Mouse (Mus musculus): ENCODE results near the gene Grm8. TPM values are rescaled to one million over a fixed set of nuclear protein-coding genes. Genes with fewer than 3 reads are reported as not detected.

The Grm8 gene
- polyA plus RNA-seq, 1 experiment from 2014 or later = not detected

DNA sequence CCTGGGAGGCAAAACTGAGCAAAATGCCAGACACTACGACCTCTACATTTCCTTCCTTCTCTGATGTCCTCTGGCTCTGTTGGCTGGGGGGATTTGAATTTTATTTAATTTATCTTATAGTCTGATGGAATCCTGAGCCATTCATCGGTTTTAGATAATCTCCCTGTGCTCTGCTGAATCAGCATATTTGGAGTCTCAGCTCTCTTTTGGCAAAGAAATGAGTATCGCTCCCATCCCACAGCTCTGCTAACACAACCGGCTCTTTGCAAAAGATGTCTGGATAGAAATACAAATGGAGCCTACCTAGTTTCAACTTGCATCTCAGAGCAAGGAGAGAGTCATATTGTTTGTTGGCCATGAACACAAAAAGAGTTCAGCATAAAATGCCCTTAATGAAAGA is 388.5 kb downstream of the Grm8 start:
- 89% methylated on average over 4 of the region's 4 CpGs for WGBS (ENCODE audit: missing documents)
- no peak overlapping the region for H3K27ac ChIP-seq
- H3K36me3 ChIP-seq (ENCODE audit: inconsistent target) = no peaks in the 10 kb centered on the region
- no peaks in the 10 kb centered on the region for H3K79me2 ChIP-seq (ENCODE audit: inconsistent target)
- H3K4me3 ChIP-seq (ENCODE audit: inconsistent target) = no peak overlapping the region

DNA sequence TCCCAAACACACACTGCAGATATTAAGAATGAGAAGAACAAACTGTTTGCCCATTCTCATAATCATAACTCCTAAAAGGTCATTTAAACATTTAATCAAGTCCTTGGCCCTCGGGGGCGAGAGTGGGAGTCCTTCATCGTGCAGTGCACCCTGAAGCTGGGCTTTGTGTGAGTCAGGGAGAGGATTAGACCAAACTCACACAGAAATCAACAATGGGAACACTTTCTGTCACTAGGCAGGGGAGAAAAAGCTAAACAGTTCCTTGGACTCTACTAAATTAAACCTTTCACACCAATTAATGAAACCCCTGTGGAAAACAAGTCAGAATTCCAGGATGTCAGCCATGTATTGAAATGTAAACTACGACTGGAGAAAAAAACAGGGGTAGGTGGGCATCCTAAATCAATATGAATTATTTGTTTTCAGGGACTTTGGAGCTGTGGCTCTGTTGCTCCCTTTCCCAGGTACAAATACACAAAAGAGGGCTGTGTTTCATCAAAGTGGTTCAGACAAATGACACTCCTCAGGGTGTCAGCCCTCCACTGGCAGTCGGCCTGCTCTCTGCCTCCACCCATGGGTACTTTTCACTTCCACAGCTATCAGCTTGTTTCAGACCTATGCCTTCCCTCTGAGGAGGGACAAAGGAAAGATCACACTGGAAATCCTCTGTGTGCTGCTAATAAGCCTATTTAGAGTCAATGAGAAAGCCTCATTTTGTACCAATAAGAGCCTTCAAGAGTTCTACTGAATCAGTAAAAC is 389.1 kb downstream of the Grm8 start:
- H3K4me3 ChIP-seq (ENCODE audit: inconsistent target) = no peak overlapping the region
- H3K79me2 ChIP-seq (ENCODE audit: inconsistent target) = no peaks in the 10 kb centered on the region
- no peaks in the 10 kb centered on the region for H3K36me3 ChIP-seq (ENCODE audit: inconsistent target)
- WGBS (ENCODE audit: missing documents) = 73% methylated on average over 5 of the region's 5 CpGs
- H3K27ac ChIP-seq = no peak overlapping the region

DNA sequence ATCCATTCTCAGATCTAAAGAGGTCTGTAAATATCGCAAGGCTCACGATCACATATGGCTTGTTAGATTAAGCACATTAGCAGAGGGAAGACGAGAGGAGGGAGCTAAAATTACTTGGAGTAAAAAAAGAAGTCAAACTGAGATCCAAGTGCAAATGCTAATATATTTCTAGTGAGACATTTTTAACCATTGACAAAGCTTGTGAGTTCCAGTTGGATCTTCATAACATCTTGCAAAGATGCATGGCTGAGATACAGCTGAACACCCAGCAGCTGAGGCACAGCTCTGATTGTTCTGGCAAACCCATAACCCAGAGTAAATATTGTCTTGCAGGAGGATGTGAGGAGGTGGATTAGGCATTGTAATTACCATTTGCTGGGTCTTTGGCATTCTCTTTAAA is 445.6 kb downstream of the Grm8 start:
- Histone ChIP-seq H3K4me3 (ENCODE audit: inconsistent target) (no peak overlapping the region), H3K79me2 (ENCODE audit: inconsistent target) (no peaks in the 10 kb centered on the region), H3K27ac (no peak overlapping the region), H3K36me3 (ENCODE audit: inconsistent target) (no peaks in the 10 kb centered on the region)
- 86% methylated on average over 3 of the region's 3 CpGs for WGBS (ENCODE audit: missing documents)

DNA sequence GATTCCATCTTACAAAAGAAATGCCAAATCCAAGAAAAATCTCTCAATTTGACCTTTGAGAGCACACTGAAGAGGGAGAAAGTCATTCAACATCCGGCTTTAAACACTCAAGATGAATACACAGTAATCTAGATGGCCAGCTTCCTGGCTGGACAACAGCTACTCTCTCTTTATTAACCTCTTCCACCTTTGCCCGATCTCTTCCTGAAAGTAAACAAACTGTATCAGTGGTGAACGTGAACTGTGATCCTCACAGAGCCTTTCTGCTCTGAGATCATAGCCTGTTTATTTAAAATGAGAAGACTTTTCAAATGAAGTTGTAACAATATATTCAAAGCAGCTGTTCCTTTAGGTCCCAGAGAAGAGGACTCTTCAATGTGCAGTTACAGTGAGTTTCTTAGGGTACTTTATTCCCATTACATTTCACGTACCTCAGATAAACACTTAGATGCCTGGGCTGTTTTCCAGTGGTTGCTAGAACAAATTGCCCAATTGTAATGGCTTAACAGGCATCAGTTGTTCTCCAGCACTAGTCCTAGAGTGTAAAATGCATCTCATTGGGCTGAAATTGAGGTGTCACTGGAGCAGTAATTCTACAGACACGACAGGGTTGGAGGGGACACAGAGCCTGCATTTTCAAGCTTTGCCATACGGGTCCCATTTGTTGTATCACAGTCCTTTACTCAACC is 473.1 kb downstream of the Grm8 start:
- Histone ChIP-seq H3K36me3 (ENCODE audit: inconsistent target) (no peaks in the 10 kb centered on the region), H3K79me2 (ENCODE audit: inconsistent target) (no peaks in the 10 kb centered on the region), H3K27ac (no peak overlapping the region), H3K4me3 (ENCODE audit: inconsistent target) (no peak overlapping the region)
- 69% methylated on average over 6 of the region's 6 CpGs for WGBS (ENCODE audit: missing documents)

DNA sequence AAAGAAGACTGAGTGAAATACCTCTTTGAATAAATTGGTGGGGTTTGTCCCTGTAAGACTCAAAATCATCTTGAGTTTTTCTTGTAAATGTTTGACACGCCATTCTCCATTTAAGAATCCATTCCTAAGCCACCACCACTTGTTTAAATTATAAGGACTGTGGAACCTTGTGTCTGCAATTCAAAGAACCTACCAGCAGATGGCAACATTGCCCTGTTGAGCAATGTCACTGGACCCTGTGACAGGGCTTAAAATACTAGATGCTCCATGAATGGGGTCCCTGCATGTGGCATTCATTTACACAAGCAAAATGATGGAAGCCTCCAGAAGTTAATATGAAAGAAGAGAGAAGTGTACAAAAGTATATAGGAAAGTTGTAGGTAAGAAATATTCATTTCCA is 477.5 kb downstream of the Grm8 start:
- WGBS (ENCODE audit: missing documents) = 64% methylated on average over 1 of the region's 1 CpGs
- Histone ChIP-seq H3K79me2 (ENCODE audit: inconsistent target) (no peaks in the 10 kb centered on the region), H3K27ac (no peak overlapping the region), H3K4me3 (ENCODE audit: inconsistent target) (no peak overlapping the region), H3K36me3 (ENCODE audit: inconsistent target) (no peaks in the 10 kb centered on the region)

DNA sequence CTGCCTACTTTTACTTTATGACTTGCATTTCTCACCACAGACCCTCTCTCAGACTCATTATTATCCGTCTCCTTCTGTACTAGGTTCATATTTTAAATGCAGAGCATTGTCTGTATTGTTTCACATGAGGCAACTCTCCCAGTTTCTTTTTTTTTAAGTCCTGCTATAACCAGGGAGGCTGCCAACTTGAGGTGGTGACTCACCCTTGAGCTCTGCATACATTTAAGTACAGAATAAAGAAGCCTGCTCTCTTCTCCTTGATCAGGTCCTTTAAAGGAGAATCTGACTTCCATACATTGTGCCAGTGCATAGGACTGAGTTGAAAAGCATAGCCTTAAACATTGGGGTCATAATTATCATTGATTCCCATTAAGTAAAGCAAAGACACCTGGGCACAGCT is 488.5 kb downstream of the Grm8 start:
- H3K27ac ChIP-seq = no peak overlapping the region
- no peak overlapping the region for H3K4me3 ChIP-seq (ENCODE audit: inconsistent target)
- no peaks in the 10 kb centered on the region for H3K79me2 ChIP-seq (ENCODE audit: inconsistent target)
- no peaks in the 10 kb centered on the region for H3K36me3 ChIP-seq (ENCODE audit: inconsistent target)
- WGBS (ENCODE audit: missing documents) = 60% methylated on average over 1 of the region's 1 CpGs

DNA sequence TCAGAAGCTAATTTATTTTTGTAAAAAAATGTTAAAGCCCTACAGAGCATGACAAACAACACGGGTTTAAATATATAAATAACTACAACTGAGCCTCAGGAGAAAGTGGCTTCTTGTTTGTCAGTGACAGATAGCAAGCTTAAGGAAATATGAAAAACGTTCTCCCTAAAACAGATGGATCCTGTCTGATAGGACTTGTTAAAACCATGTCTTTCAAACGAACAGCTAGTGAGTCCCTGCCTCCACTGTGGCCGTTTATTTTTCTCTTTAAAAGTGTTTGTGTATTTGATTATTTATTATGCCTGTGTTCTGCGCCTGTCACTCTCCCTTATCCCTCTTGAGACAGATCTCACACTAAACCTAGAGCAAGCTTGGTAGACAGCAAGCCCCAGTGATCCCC is 489.9 kb downstream of the Grm8 start:
- Histone ChIP-seq H3K4me3 (ENCODE audit: inconsistent target) (no peak overlapping the region), H3K79me2 (ENCODE audit: inconsistent target) (no peaks in the 10 kb centered on the region), H3K36me3 (ENCODE audit: inconsistent target) (no peaks in the 10 kb centered on the region), H3K27ac (no peak overlapping the region)
- 60% methylated on average over 5 of the region's 5 CpGs for WGBS (ENCODE audit: missing documents)

DNA sequence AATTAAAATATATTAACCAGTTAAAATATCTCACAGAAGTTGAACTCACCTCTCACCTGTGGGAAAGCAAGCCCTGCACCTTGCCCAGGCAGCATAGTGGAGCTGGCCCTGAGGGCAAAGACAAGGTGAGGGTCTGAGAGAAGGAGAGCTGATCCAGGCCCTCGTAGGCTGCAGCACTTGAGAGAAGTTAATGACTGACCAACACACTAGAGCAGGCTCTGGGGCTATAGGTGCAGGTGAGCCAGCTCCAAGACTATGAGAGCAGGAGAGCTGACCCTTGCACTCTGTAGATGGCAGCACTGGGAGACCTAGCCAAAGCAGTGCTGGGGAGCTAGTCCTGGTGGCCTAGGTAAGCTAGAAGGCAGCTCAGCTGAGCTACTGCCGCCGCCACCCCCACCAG is 499.1 kb downstream of the Grm8 start:
- Histone ChIP-seq H3K27ac (no peak overlapping the region), H3K4me3 (ENCODE audit: inconsistent target) (no peak overlapping the region), H3K36me3 (ENCODE audit: inconsistent target) (no peaks in the 10 kb centered on the region), H3K79me2 (ENCODE audit: inconsistent target) (no peaks in the 10 kb centered on the region)
- WGBS (ENCODE audit: missing documents) = 76% methylated on average over 3 of the region's 3 CpGs

GRCm38 (mm10) chr6:27617472-27617871 is 517.5 kb downstream of the Grm8 start:
- Histone ChIP-seq H3K4me3 (ENCODE audit: inconsistent target) (no peak overlapping the region), H3K79me2 (ENCODE audit: inconsistent target) (no peaks in the 10 kb centered on the region), H3K27ac (no peak overlapping the region), H3K36me3 (ENCODE audit: inconsistent target) (no peaks in the 10 kb centered on the region)
- 85% methylated on average over 4 of the region's 4 CpGs for WGBS (ENCODE audit: missing documents)

DNA sequence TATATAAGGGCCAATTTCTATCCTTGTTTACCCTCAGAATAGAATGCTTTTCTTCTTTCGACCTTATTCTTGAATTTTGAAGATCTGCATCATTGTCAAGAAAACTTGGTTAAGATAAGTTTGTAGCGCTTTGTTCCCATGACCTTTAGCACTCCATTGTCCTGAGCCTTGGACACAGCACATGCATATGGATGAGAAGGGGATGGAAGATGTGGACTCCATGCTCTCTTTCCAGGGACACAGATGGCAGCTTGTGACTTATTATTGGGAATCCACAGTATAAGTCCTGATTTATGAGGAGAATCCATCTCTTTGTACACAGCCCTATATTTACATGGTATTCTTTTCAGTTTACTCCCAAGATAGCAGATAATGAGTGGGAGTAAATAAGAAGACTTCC is 554.5 kb downstream of the Grm8 start:
- H3K36me3 ChIP-seq (ENCODE audit: inconsistent target) = no peaks in the 10 kb centered on the region
- WGBS (ENCODE audit: missing documents) = 92% methylated on average over 2 of the region's 2 CpGs
- no peak overlapping the region for H3K27ac ChIP-seq
- H3K4me3 ChIP-seq (ENCODE audit: inconsistent target) = no peak overlapping the region
- no peaks in the 10 kb centered on the region for H3K79me2 ChIP-seq (ENCODE audit: inconsistent target)

DNA sequence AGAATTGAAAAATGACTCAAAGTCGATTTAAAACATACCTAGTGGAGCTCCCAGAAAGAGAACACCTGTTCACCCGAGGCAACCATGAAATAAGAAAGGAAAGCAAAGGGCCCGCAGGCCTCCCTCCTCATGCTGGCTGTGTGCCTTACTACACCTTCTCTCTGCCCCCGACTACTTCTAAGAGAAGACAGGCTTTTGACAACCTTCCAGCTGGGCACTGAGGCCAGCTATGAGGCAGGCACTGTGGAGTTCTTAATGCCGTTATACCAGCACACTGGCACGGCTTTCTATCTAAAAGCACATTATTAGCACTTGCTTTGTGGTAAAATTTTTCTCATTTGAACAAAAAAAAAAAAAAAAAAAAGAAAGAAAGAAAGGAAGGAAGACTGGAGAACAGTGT is 589.5 kb downstream of the Grm8 start:
- Histone ChIP-seq H3K27ac (no peak overlapping the region), H3K4me3 (ENCODE audit: inconsistent target) (no peak overlapping the region), H3K36me3 (ENCODE audit: inconsistent target) (no peaks in the 10 kb centered on the region), H3K79me2 (ENCODE audit: inconsistent target) (no peaks in the 10 kb centered on the region)
- 79% methylated on average over 6 of the region's 6 CpGs for WGBS (ENCODE audit: missing documents)

DNA sequence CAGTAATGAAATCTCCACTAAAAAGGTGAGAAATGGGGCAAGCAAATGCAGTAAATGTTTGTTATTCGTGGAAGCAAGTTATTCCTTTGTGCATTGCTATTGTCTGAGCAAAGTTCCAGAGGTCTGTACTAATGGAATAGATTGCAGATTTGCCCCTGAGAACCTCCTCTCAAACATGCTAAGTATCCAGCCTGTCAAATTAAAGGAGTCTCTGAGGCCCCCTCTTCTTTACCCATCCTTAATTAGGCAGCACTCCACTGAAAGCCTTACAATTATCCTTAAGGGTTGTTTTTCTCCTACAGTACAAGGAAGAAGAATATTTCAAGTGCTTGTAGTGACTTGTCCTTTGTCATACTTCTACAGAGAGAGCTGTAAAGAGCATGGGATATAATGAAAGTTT is 617.4 kb downstream of the Grm8 start:
- no peak overlapping the region for H3K27ac ChIP-seq
- H3K79me2 ChIP-seq (ENCODE audit: inconsistent target) = no peaks in the 10 kb centered on the region
- H3K36me3 ChIP-seq (ENCODE audit: inconsistent target) = no peaks in the 10 kb centered on the region
- WGBS (ENCODE audit: missing documents) = 93% methylated on average over 1 of the region's 1 CpGs
- no peak overlapping the region for H3K4me3 ChIP-seq (ENCODE audit: inconsistent target)

DNA sequence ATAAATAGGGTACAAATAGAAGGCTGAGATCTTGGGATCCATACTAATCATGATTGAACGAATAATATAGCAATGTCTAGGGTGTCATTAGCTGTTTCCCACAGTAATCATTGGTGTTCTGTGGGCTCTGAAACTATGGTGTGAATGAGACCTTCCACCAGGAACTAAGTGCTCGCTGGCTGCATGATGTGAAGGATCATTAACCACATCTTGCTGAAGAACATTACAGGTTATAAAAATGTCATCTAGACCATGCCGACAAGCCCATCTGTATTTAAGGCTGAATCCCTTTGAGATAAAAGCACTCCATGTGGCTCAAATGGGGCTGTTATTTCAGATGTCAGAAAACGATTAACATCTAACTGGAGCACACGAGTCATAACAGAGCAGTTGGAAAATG is 674.0 kb downstream of the Grm8 start:
- Histone ChIP-seq H3K4me3 (ENCODE audit: inconsistent target) (no peak overlapping the region), H3K79me2 (ENCODE audit: inconsistent target) (no peaks in the 10 kb centered on the region), H3K36me3 (ENCODE audit: inconsistent target) (no peaks in the 10 kb centered on the region), H3K27ac (no peak overlapping the region)
- WGBS (ENCODE audit: missing documents) = 84% methylated on average over 5 of the region's 5 CpGs

DNA sequence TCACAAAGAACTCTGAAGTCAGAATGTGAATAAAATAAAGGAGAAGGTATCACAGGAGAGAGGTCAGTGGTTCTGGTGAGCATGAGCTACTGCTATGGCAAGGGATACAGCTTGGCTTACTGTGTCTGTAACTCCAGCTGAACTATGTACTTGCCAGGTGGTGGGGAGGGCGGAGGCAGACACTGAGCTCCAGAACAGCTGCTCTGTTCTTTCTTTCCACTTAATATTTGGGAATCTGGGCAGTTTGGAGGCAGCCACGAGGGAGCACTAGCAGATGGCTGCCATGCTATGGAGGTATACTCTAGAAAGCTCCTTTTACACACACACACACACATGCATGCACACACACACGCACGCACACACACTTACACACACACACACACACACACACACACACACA is 726.5 kb downstream of the Grm8 start:
- H3K79me2 ChIP-seq (ENCODE audit: inconsistent target) = no peaks in the 10 kb centered on the region
- no peaks in the 10 kb centered on the region for H3K36me3 ChIP-seq (ENCODE audit: inconsistent target)
- 89% methylated on average over 4 of the region's 4 CpGs for WGBS (ENCODE audit: missing documents)
- no peak overlapping the region for H3K27ac ChIP-seq
- H3K4me3 ChIP-seq (ENCODE audit: inconsistent target) = no peak overlapping the region

- H3K36me3 ChIP-seq (ENCODE audit: inconsistent target) = no peaks in the 10 kb centered on the region
- H3K27ac ChIP-seq = no peak overlapping the region
- no peaks in the 10 kb centered on the region for H3K79me2 ChIP-seq (ENCODE audit: inconsistent target)
- H3K4me3 ChIP-seq (ENCODE audit: inconsistent target) = no peak overlapping the region
These were observed 762.6 kb downstream of the Grm8 start for GRCm38 (mm10) chr6:27372416-27372815.

- Histone ChIP-seq H3K36me3 (ENCODE audit: inconsistent target) (no peaks in the 10 kb centered on the region), H3K4me3 (ENCODE audit: inconsistent target) (no peak overlapping the region), H3K27ac (no peak overlapping the region), H3K79me2 (ENCODE audit: inconsistent target) (no peaks in the 10 kb centered on the region)
- 86% methylated on average over 2 of the region's 2 CpGs for WGBS (ENCODE audit: missing documents)
These were observed 763.9 kb downstream of the Grm8 start for GRCm38 (mm10) chr6:27371095-27371494.

All from macrophage (primary cell).